Mouse (Mus musculus) forebrain, embryonic 14.5 days (tissue): Measurements from ENCODE around the gene Dhx16. TPM values are rescaled to one million over a fixed set of nuclear protein-coding genes. Genes with fewer than 3 reads are reported as not detected.

ENCODE experiments used
- ATAC-seq: fragments of 200-750 bp; cut with Nextera tagmentation; 2 replicates; pipeline ENCODE4 v1.8.0; 2017; ENCODE audit warnings: mild to moderate bottlenecking, moderate library complexity
- DNase-seq: peaks from one replicate; pipeline ENCODE4 v3.0.0-alpha.2; 2015; ENCODE audit warnings: low spot score
- H3K27ac ChIP-seq: fragments of 300-500 bp; sonication (generic); 2 replicates; pipeline ENCODE4 v1.5.1; 2014; ENCODE audit warnings: low read depth, mild to moderate bottlenecking, control low read depth, low read length, moderate library complexity
- H3K27me3 ChIP-seq: fragments of 300-500 bp; sonication (generic); replicated peaks from 2 replicates; pipeline ENCODE4 v1.6.1; 2014; ENCODE audit warnings: low read length, control low read depth, mixed read lengths; ENCODE audit not compliant: control insufficient read depth, insufficient read depth
- H3K36me3 ChIP-seq: fragments of 300-500 bp; sonication (generic); 2 replicates; pipeline ENCODE4 v1.6.1; 2014; ENCODE audit warnings: low read length, control low read depth; ENCODE audit not compliant: control insufficient read depth, insufficient read depth
- H3K4me1 ChIP-seq: fragments of 300-500 bp; sonication (generic); 2 replicates; pipeline ENCODE4 v1.6.1; 2014; ENCODE audit warnings: antibody characterized with exemption, low read length, control low read depth; ENCODE audit not compliant: control insufficient read depth, insufficient read depth
- H3K4me2 ChIP-seq: fragments of 300-500 bp; sonication (generic); 2 replicates; pipeline ENCODE4 v1.6.1; 2014; ENCODE audit warnings: mild to moderate bottlenecking, control low read depth, low read length
- H3K4me3 ChIP-seq: fragments of 300-500 bp; sonication (generic); 2 replicates; pipeline ENCODE4 v1.5.1; 2014; ENCODE audit warnings: low read depth, low read length, control low read depth
- H3K9ac ChIP-seq: fragments of 300-500 bp; sonication (generic); 2 replicates; pipeline ENCODE4 v1.6.1; 2014; ENCODE audit warnings: mild to moderate bottlenecking, low read length, control low read depth, moderate library complexity
- H3K9me3 ChIP-seq: fragments of 300-500 bp; sonication (generic); replicated peaks from 2 replicates; pipeline ENCODE4 v1.6.1; 2016; ENCODE audit warnings: low read length, control low read depth, mixed read lengths; ENCODE audit not compliant: control insufficient read depth
- WGBS: fragments of 180-500 bp; shearing (Covaris S2); extraction: QIAGEN DNeasy Blood & Tissue Kit; methylation state at CpG from one replicate; pipeline ENCODE4 v1.1.7; 2014; 5-methylcytosine and 5-hydroxymethylcytosine counted together
- polyA plus RNA-seq: library from polyadenylated mRNA; unstranded; fragments of >200 nt; fragmentation: Nextera tagmentation; extraction: Ambion mirVana; gene quantifications from 2 replicates; pipeline ENCODE4 v1.2.1, GENCODE M21; 2014

Gene Dhx16
- polyA plus RNA-seq, 1 experiment from 2014 or later = 31.8 TPM

- Histone ChIP-seq H3K9me3 (no peaks in the 10 kb centered on the region), H3K4me3 (peak overlapping the region; percentile 77), H3K4me2 (peak overlapping the region; percentile 100), H3K4me1 (peaks cover 6% of the 10 kb centered on the region), H3K9ac (peak overlapping the region; percentile 89), H3K36me3 (peaks cover 70% of the 10 kb centered on the region), H3K27me3 (no peaks in the 10 kb centered on the region), H3K27ac (peak overlapping the region; percentile 83; the same call in 1 of the 2 replicates)
- WGBS = 48% methylated on average over 23 of the region's 23 CpGs
- ATAC-seq (peak; percentile 35), DNase-seq (peak; percentile 16)
Observed at GRCm38 (mm10) chr17:35897644-35898573, 18.3 kb downstream of the Dhx16 start.

GRCm38 (mm10) chr17:35900636-35901035 lies 21.0 kb downstream of the Dhx16 start:
- no peak overlapping the region for H3K27ac ChIP-seq
- peaks cover 76% of the 10 kb centered on the region for H3K36me3 ChIP-seq
- H3K27me3 ChIP-seq = no peaks in the 10 kb centered on the region
- H3K4me2 ChIP-seq = no peak overlapping the region
- WGBS = 94% methylated on average over 3 of the region's 3 CpGs
- peaks cover 6% of the 10 kb centered on the region for H3K4me1 ChIP-seq
- DNase-seq (no peak), ATAC-seq (no peak)
- H3K4me3 ChIP-seq = no peak overlapping the region
- H3K9me3 ChIP-seq = no peaks in the 10 kb centered on the region
- H3K9ac ChIP-seq = no peak overlapping the region

GRCm38 (mm10) chr17:35903343-35903991 lies 23.8 kb downstream of the Dhx16 start:
- Histone ChIP-seq H3K27me3 (no peaks in the 10 kb centered on the region), H3K4me1 (peaks cover 5% of the 10 kb centered on the region), H3K36me3 (peaks cover 92% of the 10 kb centered on the region), H3K9me3 (no peaks in the 10 kb centered on the region), H3K4me2 (no peak overlapping the region), H3K27ac (no peak overlapping the region), H3K4me3 (no peak overlapping the region), H3K9ac (no peak overlapping the region)
- ATAC-seq (no peak), DNase-seq (no peak)
- 92% methylated on average over 9 of the region's 9 CpGs for WGBS

DNA sequence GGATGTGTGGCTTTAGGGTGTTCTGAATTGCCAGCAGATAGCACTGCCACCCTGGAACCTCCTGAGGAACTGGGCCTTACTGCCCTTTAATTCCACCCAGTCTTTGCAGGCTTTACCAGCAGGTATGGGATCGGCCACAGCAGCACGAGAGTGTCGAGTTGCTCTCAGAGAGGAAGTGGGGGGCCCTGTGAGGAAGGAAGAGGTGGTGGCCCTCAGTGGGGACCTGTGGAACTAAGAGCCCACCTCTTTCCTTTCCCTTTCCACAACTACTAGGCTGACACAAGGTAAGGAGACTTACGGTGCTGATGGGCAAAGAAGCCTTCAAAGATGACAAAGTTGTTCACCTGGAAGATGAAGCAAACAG lies 24.4 kb downstream of the Dhx16 start:
- WGBS = 91% methylated on average over 4 of the region's 4 CpGs
- H3K27me3 ChIP-seq = no peaks in the 10 kb centered on the region
- H3K4me3 ChIP-seq = no peak overlapping the region
- peaks cover 93% of the 10 kb centered on the region for H3K36me3 ChIP-seq
- no peak overlapping the region for H3K4me2 ChIP-seq
- H3K4me1 ChIP-seq = peaks cover 10% of the 10 kb centered on the region
- H3K9ac ChIP-seq = no peak overlapping the region
- no peak overlapping the region for H3K27ac ChIP-seq
- DNase-seq (no peak), ATAC-seq (no peak)
- H3K9me3 ChIP-seq = no peaks in the 10 kb centered on the region

DNA sequence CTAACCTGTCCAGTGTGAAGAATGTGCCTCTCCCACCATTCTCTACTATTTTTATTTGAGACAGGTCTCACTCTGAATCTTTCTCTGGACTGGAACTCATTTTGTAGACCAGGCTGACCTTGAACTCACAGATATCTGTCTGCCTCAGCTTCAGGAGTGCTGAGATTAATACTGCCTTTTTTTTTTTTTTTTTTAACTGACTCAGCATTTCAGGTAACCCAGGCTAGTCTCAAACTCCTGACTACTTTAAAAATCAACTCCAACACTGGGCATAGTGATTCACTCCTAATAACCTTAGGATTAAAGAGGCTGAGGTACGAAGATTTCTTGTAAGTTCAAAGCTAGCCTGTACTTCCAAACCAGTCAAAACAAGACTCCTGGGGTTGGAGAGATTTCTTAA lies 26.0 kb downstream of the Dhx16 start:
- Histone ChIP-seq H3K36me3 (peaks cover 77% of the 10 kb centered on the region), H3K4me2 (no peak overlapping the region), H3K9ac (no peak overlapping the region), H3K4me1 (peaks cover 11% of the 10 kb centered on the region), H3K9me3 (no peaks in the 10 kb centered on the region), H3K27ac (no peak overlapping the region), H3K4me3 (no peak overlapping the region), H3K27me3 (no peaks in the 10 kb centered on the region)
- no peak for DNase-seq
- WGBS = 91% methylated on average over 1 of the region's 1 CpGs
- ATAC-seq = no peak

DNA sequence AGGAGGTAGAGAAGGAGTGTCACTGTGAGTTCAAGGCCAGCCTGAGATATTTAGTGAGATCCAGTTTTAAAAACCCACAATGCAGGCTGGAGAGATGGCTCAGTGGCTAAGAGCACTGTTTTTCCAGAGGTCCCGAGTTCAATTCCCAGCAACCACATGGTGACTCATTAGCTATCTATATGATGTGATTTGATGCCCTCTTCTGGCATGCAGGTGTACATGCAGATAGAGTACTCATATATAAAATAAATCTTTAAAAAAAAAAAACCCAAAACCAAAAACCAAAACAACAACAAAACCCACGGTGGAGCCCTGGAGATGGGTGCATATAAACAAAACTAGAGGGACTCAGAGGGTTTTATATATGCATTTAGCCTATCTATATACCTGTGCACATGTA lies 28.0 kb downstream of the Dhx16 start:
- H3K36me3 ChIP-seq = peaks cover 64% of the 10 kb centered on the region
- H3K4me1 ChIP-seq = peaks cover 11% of the 10 kb centered on the region
- DNase-seq = no peak
- no peaks in the 10 kb centered on the region for H3K9me3 ChIP-seq
- no peak overlapping the region for H3K27ac ChIP-seq
- no peak for ATAC-seq
- H3K4me2 ChIP-seq = no peak overlapping the region
- H3K4me3 ChIP-seq = no peak overlapping the region
- H3K9ac ChIP-seq = no peak overlapping the region
- H3K27me3 ChIP-seq = no peaks in the 10 kb centered on the region
- 87% methylated on average over 2 of the region's 2 CpGs for WGBS

DNA sequence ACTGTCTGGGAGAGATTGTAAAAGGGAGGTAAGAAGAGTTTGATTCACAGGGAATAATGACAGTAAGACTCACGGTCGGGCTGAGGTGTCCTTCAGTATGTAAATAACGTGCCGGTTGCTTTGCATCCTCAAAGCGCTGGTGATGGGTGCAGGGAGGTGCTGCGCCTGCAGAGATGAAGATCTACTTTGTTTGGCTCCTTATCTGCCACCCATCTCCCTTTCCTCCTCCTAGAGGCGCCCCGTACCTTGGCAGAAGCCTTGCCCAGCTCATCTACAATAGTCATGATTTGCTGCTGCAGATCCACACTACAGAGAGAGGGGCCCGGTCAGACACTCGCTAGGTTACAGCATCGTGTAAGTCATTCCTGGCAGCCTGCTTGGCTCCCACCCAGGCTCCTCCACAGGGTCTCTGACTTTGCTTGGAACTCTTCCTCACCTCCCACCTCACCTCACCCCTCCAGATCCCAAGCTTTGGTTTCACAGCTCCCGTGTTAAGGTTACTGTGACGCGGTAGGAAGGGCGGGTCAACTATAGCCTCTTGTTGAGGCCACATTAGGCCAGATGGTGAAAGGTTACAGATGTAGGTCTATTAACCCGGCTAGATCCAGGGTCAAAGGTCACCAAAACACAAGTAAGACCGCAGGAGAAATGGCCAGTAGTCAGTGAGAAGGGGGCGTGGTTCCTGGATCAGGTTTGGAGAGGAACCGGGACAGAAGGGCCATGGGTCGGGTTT lies 29.7 kb downstream of the Dhx16 start:
- peak overlapping the region; percentile 78 for H3K4me3 ChIP-seq
- peak; percentile 26 for ATAC-seq
- H3K4me2 ChIP-seq = peak overlapping the region; percentile 91
- no peaks in the 10 kb centered on the region for H3K9me3 ChIP-seq
- no peaks in the 10 kb centered on the region for H3K27me3 ChIP-seq
- WGBS = 32% methylated on average over 20 of the region's 20 CpGs
- H3K4me1 ChIP-seq = peaks cover 11% of the 10 kb centered on the region
- no peak for DNase-seq
- peak overlapping the region; percentile 84 for H3K9ac ChIP-seq
- H3K36me3 ChIP-seq = peaks cover 52% of the 10 kb centered on the region
- H3K27ac ChIP-seq = peak overlapping the region; percentile 77

DNA sequence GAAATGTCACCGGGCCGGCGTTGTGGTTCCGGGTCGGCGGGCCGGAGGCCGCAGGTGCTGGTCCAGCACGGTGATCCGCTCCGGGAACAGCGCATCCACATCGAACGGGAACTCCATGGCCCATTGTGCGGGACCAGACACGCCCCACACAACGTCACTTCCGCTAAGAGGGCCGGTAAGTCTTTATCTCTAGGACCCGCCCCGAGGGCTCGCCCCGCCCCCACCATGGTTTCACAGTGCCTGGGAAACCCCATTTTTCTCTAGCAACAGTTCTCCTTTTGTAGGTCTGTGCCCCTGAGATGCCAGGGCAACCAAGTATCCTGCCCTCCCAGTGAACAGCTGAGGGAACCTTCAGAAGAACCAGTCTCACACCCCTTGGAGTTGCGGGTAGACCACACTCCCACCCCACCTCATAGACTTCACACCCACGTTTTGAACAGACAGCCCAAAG lies 30.3 kb downstream of the Dhx16 start, which contains the start of gene Atat1:
Atat1 (minus strand) TSS at position 157 of the 451 bp plus-strand sequence.
- Histone ChIP-seq H3K27ac (peak within 1 kb of the TSS; percentile 77), H3K4me1 (peaks cover 11% of the 10 kb centered on the region), H3K9ac (peak within 1 kb of the TSS; percentile 84), H3K4me2 (peak within 1 kb of the TSS; percentile 91), H3K36me3 (peaks cover 47% of the 10 kb centered on the region), H3K9me3 (no peaks in the 10 kb centered on the region), H3K27me3 (no peaks in the 10 kb centered on the region), H3K4me3 (peak within 1 kb of the TSS; percentile 78)
- DNase-seq (peak; percentile 97), ATAC-seq (peak; percentile 96)
- 3% methylated on average over 25 of the region's 25 CpGs for WGBS
